Mouse (Mus musculus) left cerebral cortex, postnatal 4 days (tissue): Measurements from ENCODE around the gene Wdr76. TPM values are rescaled to one million over a fixed set of nuclear protein-coding genes. Genes with fewer than 3 reads are reported as not detected.
"Not testable (repeated sequence)": the region's sequence is repeated elsewhere in the genome, so short reads cannot be mapped to it uniquely, and the experiment has no call there.

ENCODE experiments used
- DNase-seq: peaks from one replicate; pipeline ENCODE4 v3.0.0-alpha.2; 2022
- intact Hi-C: fragments of 180-260 bp; cut with DNase I; formaldehyde crosslinking; loops from one replicate; pipeline ENCODE4 v1.15.1; 2025
- total RNA-seq, 2 experiments: library from RNA; stranded (reverse); gene quantifications; 2 replicates each; pipeline ENCODE4 v1.2.3; 2021

The Wdr76 gene
- 1 to 10 TPM; 4.5 to 5.8 TPM for total RNA-seq

DNA sequence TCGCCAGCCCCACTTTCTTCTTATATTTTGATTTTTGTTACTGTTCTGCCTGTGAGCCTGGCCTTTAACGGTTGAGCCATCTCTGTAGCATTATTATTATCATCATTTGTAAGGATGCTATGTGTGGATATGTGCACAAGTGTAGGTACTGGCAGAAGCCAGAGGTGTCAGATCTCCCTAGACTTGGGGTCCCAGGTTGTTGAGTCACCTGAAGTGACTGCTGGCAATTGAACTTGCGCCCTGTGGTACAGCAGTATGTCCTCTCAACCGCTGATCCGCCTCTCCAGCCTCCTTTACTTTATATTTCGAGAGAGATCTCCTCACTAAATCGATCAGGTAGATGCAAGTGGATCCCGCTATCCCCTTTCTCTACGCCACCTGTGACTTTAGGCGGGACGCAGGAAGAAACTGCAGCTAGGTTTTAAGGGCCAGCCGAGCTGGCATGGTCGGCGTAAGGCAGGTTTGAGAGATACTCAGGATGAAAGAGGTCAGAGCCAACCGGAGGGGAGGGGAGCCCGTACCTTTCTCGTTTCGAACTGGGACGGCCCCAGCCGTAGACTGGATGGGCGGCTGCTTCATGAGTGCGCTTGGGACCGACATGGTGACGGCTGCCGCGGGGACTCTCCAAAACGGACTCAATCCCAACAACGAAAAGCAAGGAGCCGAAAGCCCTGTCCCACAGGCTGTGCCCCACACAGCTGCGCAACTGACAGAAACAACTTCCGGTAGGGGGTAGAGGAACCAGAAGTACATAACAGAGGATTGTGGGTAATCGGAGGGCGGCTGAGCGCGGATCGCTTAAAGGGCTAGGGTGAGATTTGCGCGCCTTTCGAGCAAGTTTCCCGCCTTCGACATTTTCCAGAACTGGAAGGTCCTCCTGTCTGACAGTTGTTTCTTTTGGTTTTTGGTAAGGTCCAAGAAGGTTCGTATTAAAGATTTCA is at the start of gene Wdr76, which contains the start of gene Mfap1a:
Gene Wdr76, plus strand, starts transcription at position 782 of the 941 bp plus-strand sequence.
Gene Mfap1a, minus strand, starts transcription at position 724 of the 941 bp plus-strand sequence.
- DNase-seq: peak; percentile 84
- intact Hi-C loops: not testable (repeated sequence)

- no peak for DNase-seq
- intact Hi-C loops: no loop called here
Observed at GRCm38 (mm10) chr2:121460071-121460470, 46.5 kb upstream of the Wdr76 start.

DNA sequence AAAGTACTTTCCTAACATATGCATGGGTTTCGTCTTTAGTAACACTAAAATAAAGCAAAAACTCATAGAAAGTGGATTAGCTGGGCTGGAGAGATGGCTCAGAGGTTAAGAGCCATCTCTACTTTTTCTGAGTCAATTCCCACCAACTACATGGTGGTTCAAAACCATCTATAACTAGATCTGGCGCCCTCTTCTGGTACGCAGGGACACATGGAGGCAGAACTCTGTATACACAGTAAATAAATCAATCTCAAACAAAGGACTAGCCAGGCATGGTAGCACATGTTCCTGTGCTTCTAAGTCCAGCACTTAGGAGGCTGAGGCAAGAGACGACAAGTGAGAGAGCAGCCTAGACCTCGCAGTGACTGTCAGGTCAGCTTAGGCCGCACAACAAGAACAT is 37.5 kb upstream of the Wdr76 start:
- intact Hi-C loops, DNase-seq: not testable (repeated sequence)

DNA sequence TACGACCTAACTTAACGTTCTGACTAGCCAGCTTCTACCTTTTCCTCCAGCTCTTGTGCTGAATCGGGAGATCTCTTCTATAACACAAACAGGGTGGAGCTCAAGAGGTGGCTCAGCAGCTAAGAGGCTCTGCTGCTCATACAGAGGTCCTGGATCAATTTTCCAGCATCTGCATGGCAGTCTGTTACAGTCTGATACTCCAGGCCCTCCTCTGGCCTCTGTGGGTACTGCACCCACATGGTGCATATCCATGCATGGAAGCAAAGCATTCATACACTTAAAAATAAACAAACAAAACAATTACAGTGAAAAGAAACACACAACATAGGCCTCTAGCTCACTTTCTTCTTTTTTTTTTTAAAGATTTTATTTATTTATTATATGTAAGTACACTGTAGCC is 33.7 kb upstream of the Wdr76 start:
- intact Hi-C loops, DNase-seq: not testable (repeated sequence)

DNA sequence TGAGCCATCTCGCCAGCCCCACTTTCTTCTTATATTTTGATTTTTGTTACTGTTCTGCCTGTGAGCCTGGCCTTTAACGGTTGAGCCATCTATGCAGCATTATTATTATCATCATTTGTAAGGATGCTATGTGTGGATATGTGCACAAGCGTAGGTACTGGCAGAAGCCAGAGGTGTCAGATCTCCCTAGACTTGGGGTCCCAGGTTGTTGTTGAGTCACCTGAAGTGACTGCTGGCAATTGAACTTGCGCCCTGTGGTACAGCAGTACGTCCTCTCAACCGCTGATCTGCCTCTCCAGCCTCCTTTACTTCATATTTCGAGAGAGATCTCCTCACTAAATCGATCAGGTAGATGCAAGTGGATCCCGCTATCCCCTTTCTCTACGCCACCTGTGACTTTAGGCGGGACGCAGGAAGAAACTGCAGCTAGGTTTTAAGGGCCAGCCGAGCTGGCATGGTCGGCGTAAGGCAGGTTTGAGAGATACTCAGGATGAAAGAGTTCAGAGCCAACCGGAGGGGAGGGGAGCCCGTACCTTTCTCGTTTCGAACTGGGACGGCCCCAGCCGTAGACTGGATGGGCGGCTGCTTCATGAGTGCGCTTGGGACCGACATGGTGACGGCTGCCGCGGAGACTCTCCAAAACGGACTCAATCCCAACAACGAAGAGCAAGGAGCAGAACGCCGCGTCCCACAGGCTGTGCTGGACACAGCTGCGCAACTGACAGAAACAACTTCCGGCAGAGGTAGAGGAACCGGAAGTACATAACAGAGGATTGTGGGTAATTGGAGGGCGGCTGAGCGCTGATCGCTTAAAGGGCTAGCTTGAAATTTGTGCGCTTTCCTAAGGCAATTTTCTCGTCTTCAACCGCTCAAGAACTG is 33.0 kb upstream of the Wdr76 start, which contains the start of gene Mfap1b:
Gene Mfap1b, minus strand, starts transcription at position 767 of the 879 bp plus-strand sequence.
- intact Hi-C loops: not testable (repeated sequence)
- peak; percentile 77 for DNase-seq

- DNase-seq: no peak
- intact Hi-C loops: no loop called here
Observed at GRCm38 (mm10) chr2:121474180-121474535, 32.4 kb upstream of the Wdr76 start.

DNA sequence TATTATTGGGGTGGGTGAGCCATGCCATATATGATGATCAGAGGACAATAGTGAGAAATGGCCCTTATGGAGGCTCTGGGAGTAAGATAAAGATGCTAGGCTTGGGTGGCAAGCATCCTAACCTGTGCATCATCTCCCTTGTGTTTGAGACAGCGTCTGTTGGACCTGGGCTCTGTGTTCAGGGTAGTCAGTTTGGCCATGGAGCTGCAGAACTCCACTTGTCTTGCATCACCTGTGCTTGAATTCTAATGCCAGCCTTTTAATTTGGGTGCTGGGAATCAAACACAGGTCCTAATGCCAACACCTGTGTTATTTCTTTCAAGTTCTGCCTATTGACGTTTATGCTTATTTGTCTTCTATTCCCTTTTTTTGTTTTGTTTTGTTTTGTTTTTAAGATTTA is 31.2 kb upstream of the Wdr76 start:
- DNase-seq, intact Hi-C loops: not testable (repeated sequence)

GRCm38 (mm10) chr2:121477491-121478266 is 28.8 kb upstream of the Wdr76 start:
- no peak for DNase-seq
- intact Hi-C loops: no loop called here

- DNase-seq: no peak
Observed at GRCm38 (mm10) chr2:121480498-121480897, 26.0 kb upstream of the Wdr76 start.

GRCm38 (mm10) chr2:121480916-121481315 is 25.6 kb upstream of the Wdr76 start:
- DNase-seq, intact Hi-C loops: not testable (repeated sequence)

More at GRCm38 (mm10) chr2:121480498-121480897, 26.0 kb upstream of the Wdr76 start:
- intact Hi-C loops: no loop called here

DNA sequence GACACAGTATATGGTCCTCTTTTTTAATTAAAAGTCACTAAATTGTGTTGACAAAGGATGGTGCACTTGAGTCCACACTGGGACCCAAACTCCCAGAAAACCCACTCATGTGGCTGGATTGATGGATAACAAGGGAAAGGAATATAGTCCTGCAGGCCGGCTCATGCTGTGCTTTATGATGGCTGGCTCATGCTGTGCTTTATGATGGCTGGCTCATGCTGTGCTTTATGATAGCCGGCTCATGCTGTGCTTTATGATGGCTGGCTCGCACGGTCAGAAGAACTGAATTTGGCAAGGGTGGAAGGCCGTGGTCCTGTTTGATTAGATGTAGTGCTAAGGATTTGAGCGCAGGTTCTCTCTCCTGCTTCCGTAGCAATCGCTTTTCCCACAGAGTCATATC is 22.9 kb upstream of the Wdr76 start:
- DNase-seq: no peak
- intact Hi-C loops: no loop called here

- DNase-seq, intact Hi-C loops: not testable (repeated sequence)
Observed at GRCm38 (mm10) chr2:121484403-121484802, 22.1 kb upstream of the Wdr76 start.

DNA sequence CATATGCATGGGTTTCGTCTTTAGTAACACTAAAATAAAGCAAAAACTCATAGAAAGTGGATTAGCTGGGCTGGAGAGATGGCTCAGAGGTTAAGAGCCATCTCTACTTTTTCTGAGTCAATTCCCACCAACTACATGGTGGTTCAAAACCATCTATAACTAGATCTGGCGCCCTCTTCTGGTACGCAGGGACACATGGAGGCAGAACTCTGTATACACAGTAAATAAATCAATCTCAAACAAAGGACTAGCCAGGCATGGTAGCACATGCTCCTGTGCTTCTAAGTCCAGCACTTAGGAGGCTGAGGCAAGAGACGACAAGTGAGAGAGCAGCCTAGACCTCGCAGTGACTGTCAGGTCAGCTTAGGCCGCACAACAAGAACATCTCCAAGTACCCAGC is 5.0 kb upstream of the Wdr76 start:
- DNase-seq, intact Hi-C loops: not testable (repeated sequence)

- DNase-seq: no peak
- intact Hi-C loops: no loop called here
Observed at GRCm38 (mm10) chr2:121507173-121507950, 839 bp downstream of the Wdr76 start.

DNA sequence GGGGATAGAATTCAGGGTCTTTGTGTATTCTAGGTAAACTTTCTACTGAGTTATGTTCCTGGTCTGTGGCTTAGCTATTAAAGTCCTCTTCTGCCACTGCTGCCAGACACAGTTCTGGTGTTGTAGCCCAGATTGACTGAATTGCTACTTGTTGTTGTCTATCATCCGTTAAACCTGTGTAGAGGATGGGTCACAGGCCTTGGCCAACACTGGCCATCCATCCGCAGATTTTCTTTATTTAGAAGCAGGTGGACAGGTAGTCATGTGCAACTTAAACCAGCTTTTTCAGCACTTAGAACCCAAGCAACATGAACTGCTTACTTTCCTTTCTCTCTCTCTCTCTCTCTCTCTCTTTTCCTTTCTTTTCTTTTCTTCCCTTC is 1.4 kb downstream of the Wdr76 start:
- intact Hi-C loops: no loop called here
- no peak for DNase-seq

GRCm38 (mm10) chr2:121509584-121509983 is 3.1 kb downstream of the Wdr76 start:
- intact Hi-C loops: no loop called here
- peak; percentile 34 for DNase-seq

DNA sequence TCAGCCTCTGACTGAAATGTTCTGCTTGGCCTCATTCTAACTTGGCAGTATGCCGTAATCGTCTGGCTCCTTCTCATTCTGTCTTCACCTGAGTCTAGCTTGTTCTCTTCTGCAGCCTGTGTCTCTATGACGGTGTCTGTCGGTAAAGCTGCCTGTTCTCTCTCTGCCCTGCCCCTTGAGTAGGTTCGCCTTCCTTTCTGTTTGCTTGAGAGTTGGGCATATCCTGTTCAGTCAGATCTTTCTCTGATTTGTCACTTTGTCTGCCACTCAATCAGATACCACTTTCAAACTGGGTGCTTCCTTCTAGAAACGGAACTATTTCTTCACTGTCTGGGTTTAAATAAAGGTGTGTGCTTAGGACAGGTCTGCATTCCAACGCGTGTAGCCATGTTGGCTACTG is 4.9 kb downstream of the Wdr76 start:
- intact Hi-C loops: no loop called here
- no peak for DNase-seq

- intact Hi-C loops, DNase-seq: not testable (repeated sequence)
Observed at GRCm38 (mm10) chr2:121512991-121513765, 6.7 kb downstream of the Wdr76 start.

- no peak for DNase-seq
- intact Hi-C loops: no loop called here
Observed at GRCm38 (mm10) chr2:121514211-121514610, 7.7 kb downstream of the Wdr76 start.
